Mouse (Mus musculus) bone marrow macrophage, adult 2 months (primary cell): ENCODE measurements around the gene Smad1. TPM values are rescaled to one million over a fixed set of nuclear protein-coding genes. Genes with fewer than 3 reads are reported as not detected.

Experiments used
- H3K27ac ChIP-seq: 2 replicates; pipeline ENCODE4 v1.5.1; 2012; ENCODE audit warnings: low read depth, low read length; ENCODE audit not compliant: insufficient read depth
- H3K4me1 ChIP-seq: 2 replicates; pipeline ENCODE4 v1.6.1; 2012; ENCODE audit warnings: low read length; ENCODE audit not compliant: control insufficient read depth, insufficient read depth
- H3K4me3 ChIP-seq: 2 replicates; pipeline ENCODE4 v1.5.1; 2012; ENCODE audit warnings: mild to moderate bottlenecking, low read length, moderate library complexity; ENCODE audit not compliant: insufficient read depth
- CTCF ChIP-seq: IDR thresholded peaks from 2 replicates; pipeline ENCODE4 v1.5.1; 2012; ENCODE audit warnings: low read depth, mild to moderate bottlenecking, low read length, moderate library complexity
- POLR2A ChIP-seq: IDR thresholded peaks from 2 replicates; pipeline ENCODE4 v1.6.1; 2012; ENCODE audit warnings: mild to moderate bottlenecking, low read depth, low read length, borderline replicate concordance
- polyA plus RNA-seq: library from polyadenylated mRNA; stranded (reverse); fragments of >200 nt; gene quantifications from 2 replicates; pipeline ENCODE4 v1.2.4, GENCODE M21; 2012; ENCODE audit not compliant: missing spikeins, insufficient read depth, insufficient read length

Gene Smad1
- polyA plus RNA-seq, 1 experiment, result 25.5 TPM

DNA sequence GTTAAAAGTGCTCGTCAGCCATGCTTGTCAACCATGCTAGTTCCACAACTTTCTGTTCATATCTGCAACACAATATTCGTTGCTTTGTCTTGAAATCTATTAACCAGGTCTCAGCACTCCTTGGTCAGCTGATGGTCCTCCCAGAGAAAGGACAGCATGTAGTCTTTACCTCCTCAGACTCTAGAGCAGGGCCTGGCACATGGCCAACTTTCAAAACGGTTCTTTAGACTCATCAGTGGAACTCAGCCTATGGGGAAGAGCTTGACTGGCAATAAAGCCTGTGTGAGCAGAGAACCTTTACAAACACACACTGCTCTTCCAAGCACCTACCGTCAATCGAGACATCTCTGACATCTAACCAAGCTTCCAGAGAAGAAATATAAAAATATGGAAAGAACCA is 109.7 kb downstream of the Smad1 start:
- no peak for TF ChIP-seq CTCF
- TF ChIP-seq POLR2A, result no peak
- Histone ChIP-seq H3K4me1 (peaks cover 18% of the 10 kb centered on the region), H3K4me3 (no peak overlapping the region), H3K27ac (no peak overlapping the region)

DNA sequence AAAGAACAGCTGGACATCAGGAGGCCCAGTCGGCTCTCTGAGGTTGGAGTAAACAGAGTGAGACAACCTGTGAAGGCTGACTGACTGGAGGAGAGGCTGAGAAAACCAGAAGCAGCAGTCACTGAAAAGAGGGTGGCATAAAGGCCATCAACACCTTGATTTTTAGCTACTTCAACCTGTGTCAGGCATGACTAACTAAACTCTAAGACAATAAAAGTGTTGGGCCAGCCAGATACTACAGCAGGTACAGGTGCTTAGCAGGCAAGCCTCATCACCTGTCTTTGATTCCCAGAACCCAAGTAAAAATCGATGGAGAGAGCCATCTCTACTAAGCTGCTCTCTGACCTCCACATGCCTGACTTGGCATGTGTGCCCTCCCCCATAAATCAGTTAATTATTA is 110.6 kb downstream of the Smad1 start:
- TF ChIP-seq POLR2A (no peak), CTCF (no peak)
- no peak overlapping the region for H3K4me3 ChIP-seq
- H3K27ac ChIP-seq, result no peak overlapping the region
- peaks cover 18% of the 10 kb centered on the region for H3K4me1 ChIP-seq

Other genes with a start within 250 kb of the Smad1 start
- not detected in 2 replicates for gene 1700011L22Rik, start 150.9 kb downstream of the Smad1 start, polyA plus RNA-seq
- 6.8 and 8.7 TPM in 2 replicates for gene Mmaa, start 104.6 kb downstream of the Smad1 start, polyA plus RNA-seq
- gene Otud4, start 240.1 kb upstream of the Smad1 start, polyA plus RNA-seq, result 26.8 and 30.7 TPM in 2 replicates